Mouse (Mus musculus): ENCODE measurements around the gene Map3k5.
A peak's percentile ranks its signal among the peaks of the same experiment; 100 is the strongest.
"Not testable (repeated sequence)": the region's sequence is repeated elsewhere in the genome, so short reads cannot be mapped to it uniquely, and the experiment has no call there.

The Map3k5 gene

GRCm38 (mm10) chr10:19966597-19966996, 32.3 kb downstream of the Map3k5 start:
- DNase-seq (ENCODE audit: low spot score): no peak

- DNase-seq (ENCODE audit: low spot score): no peak
Observed at GRCm38 (mm10) chr10:19968445-19968844, 34.2 kb downstream of the Map3k5 start.

- no peak for DNase-seq (ENCODE audit: low spot score)
Observed at GRCm38 (mm10) chr10:19969831-19970460, 35.7 kb downstream of the Map3k5 start.

GRCm38 (mm10) chr10:19971491-19971890, 37.2 kb downstream of the Map3k5 start:
- not testable (repeated sequence) for DNase-seq (ENCODE audit: low spot score)

- no peak for DNase-seq (ENCODE audit: low spot score)
Observed at GRCm38 (mm10) chr10:19973321-19974108, 39.2 kb downstream of the Map3k5 start.

GRCm38 (mm10) chr10:19977557-19977956, 43.3 kb downstream of the Map3k5 start:
- no peak for DNase-seq (ENCODE audit: low spot score)

- no peak for DNase-seq (ENCODE audit: low spot score)
Observed at GRCm38 (mm10) chr10:19978662-19979199, 44.5 kb downstream of the Map3k5 start.

GRCm38 (mm10) chr10:19987736-19988135, 53.5 kb downstream of the Map3k5 start:
- DNase-seq (ENCODE audit: low spot score): no peak

GRCm38 (mm10) chr10:19989986-19990385, 55.7 kb downstream of the Map3k5 start:
- no peak for DNase-seq (ENCODE audit: low spot score)

GRCm38 (mm10) chr10:19990638-19991037, 56.4 kb downstream of the Map3k5 start:
- peak; percentile 71 for DNase-seq (ENCODE audit: low spot score)

GRCm38 (mm10) chr10:19991237-19991865, 57.1 kb downstream of the Map3k5 start:
- peak; percentile 64 for DNase-seq (ENCODE audit: low spot score)

GRCm38 (mm10) chr10:19991866-19992252, 57.6 kb downstream of the Map3k5 start:
- DNase-seq (ENCODE audit: low spot score): peak; percentile 55

GRCm38 (mm10) chr10:19994469-19995450, 60.5 kb downstream of the Map3k5 start:
- DNase-seq (ENCODE audit: low spot score): no peak

- DNase-seq (ENCODE audit: low spot score): peak; percentile 54
Observed at GRCm38 (mm10) chr10:19996151-19996550, 61.9 kb downstream of the Map3k5 start.

GRCm38 (mm10) chr10:19999703-20000407, 65.6 kb downstream of the Map3k5 start:
- no peak for DNase-seq (ENCODE audit: low spot score)

- no peak for DNase-seq (ENCODE audit: low spot score)
Observed at GRCm38 (mm10) chr10:20000408-20000770, 66.1 kb downstream of the Map3k5 start.

- peak; percentile 38 for DNase-seq (ENCODE audit: low spot score)
Observed at GRCm38 (mm10) chr10:20001990-20002389, 67.7 kb downstream of the Map3k5 start.

GRCm38 (mm10) chr10:20003006-20003405, 68.7 kb downstream of the Map3k5 start:
- DNase-seq (ENCODE audit: low spot score): no peak

- no peak for DNase-seq (ENCODE audit: low spot score)
Observed at GRCm38 (mm10) chr10:20004786-20005185, 70.5 kb downstream of the Map3k5 start.

- no peak for DNase-seq (ENCODE audit: low spot score)
Observed at GRCm38 (mm10) chr10:20005491-20005952, 71.2 kb downstream of the Map3k5 start.

Measured in MN1 (cell line).